Mouse (Mus musculus): ENCODE data around the gene Trip10.

The Trip10 gene

DNA sequence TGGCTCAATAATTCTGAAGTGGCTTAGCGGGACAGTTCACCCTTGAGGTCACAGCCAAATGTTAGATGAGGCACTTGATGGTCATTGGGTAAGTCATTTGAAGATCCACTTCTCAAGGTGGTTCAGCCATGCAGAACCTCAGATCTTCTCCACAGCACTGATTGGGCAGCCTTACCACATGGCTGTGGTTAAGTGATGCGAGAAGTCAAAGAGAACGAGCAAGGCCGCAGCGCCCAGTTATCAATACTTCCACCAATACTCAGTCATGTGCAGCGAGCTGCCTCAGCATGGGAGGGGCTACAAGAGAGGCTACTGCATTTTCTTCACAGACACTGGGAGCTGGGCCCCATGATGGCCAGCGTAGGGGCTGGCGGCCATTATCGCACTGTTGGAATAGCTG lies 43.7 kb downstream of the Trip10 start:
- no peak for DNase-seq

DNA sequence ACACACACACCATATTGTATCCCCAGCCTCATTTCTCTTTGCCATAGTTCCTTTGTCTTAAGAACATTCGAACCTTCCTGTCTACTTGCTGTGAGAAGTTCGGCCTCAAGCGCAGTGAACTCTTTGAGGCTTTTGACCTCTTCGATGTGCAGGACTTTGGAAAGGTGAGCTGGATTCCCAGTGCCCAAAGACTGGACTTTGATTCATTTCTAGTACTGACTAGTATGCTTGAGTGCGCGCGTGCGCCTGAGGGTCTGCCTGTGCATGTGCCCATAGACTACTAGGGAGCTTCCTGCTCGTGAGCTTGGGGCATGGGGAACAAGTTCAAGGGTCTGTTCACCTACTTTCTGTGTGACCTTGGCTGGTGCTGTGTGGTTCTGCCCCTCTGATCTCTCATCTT lies 46.7 kb downstream of the Trip10 start:
- DNase-seq: no peak

DNA sequence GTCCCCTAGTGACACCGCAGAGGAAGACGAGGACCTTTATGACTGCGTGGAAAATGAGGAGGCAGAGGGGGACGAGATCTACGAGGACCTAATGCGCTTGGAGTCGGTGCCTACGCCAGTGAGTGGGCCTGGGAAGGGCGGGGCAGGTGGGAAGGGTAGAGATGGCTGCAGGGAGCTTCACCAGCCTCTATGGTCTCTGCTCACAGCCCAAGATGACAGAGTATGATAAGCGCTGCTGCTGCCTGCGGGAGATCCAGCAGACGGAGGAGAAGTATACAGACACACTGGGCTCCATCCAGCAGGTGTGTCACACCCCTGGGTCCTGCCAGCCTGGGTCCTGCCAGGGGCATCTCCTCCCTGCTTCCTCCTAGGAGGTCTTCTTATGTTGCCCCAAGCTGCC lies 47.8 kb downstream of the Trip10 start:
- DNase-seq: no peak

DNA sequence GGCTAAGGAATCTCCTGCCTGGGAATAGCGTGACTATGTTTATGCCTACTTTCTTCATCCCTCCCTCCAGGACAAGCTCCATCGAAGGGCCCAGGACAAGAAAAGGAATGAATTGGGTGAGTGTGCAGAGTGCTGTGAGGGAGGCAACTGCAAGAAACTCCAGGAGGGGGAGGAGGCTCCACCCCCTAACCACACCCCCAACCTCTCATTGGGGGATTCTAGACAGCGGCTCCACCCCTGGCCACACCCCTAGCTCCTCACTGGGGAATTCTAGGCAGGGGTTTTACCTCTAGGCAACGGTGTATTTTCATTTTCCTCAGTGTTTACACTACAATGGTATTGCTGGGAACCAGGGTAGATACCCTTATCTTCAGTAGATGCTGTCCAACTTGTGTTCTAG lies 56.3 kb downstream of the Trip10 start:
- no peak for DNase-seq

DNA sequence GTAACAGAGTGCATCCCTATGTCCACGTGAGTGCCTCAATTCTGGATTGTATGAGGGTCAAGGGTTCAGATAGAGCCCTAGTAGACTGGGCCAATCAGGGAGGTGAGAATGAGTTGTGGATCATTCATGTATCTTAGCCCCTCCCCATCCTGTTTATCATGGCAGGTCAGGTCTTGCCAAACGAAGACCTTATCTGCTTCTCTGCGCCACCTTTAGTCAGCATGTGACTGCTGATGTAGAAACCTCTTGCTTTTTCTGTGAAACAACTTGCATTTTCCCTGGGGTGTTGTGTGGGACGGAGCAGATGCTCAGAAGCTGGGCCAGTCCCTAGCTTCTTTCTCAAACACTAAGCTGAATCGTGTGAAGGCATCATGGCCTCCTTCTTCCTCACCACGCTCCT lies 57.8 kb downstream of the Trip10 start:
- DNase-seq: no peak

DNA sequence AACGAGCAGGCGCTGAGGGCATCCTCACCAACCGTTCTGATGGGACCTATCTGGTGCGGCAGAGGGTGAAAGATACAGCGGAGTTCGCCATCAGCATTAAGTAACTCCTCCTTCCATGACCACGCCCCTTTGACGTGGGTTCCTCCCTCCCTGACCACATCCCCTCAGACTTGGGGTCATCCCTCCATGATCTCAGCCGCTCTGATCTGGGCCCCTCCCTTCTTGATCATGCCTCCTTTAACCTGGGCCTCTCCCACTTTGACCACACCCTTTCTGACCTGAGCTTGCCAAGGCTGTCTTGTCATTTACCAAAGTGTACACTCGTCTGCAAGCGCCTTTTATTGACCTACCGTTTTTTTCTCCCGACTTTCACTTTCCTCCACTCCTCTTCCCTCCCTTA lies 62.5 kb downstream of the Trip10 start:
- no peak for DNase-seq

Data from cerebellum, postnatal 25 days (tissue).